Mouse (Mus musculus) frontal cortex, adult (tissue): Measurements from ENCODE around the gene Tek.

Experiments
- ATAC-seq: cut with Nextera tagmentation; 2 replicates; pipeline ENCODE4 v1.9.2; 2017; ENCODE audit warnings: mild to moderate bottlenecking, moderate library complexity, mixed read lengths; ENCODE audit not compliant: low TSS enrichment

Tek gene

GRCm38 (mm10) chr4:94810616-94811015 lies 71.5 kb downstream of the Tek start:
- no peak for ATAC-seq

- ATAC-seq: no peak
Measured at GRCm38 (mm10) chr4:94826891-94827290, 87.8 kb downstream of the Tek start.

GRCm38 (mm10) chr4:94827429-94827828 lies 88.3 kb downstream of the Tek start:
- ATAC-seq: peak; percentile 80

- no peak for ATAC-seq
Measured at GRCm38 (mm10) chr4:94829924-94830386, 90.9 kb downstream of the Tek start.

- no peak for ATAC-seq
Measured at GRCm38 (mm10) chr4:94837061-94837460, 98.0 kb downstream of the Tek start.

GRCm38 (mm10) chr4:94853301-94853700 lies 114.2 kb downstream of the Tek start:
- ATAC-seq: no peak

GRCm38 (mm10) chr4:94854270-94854669 lies 115.2 kb downstream of the Tek start:
- ATAC-seq: no peak

- ATAC-seq: no peak
Measured at GRCm38 (mm10) chr4:94855201-94855600, 116.1 kb downstream of the Tek start.

GRCm38 (mm10) chr4:94900744-94901143 lies 161.7 kb downstream of the Tek start:
- peak; percentile 70; the same call in 1 of the 2 replicates for ATAC-seq

- ATAC-seq: peak; percentile 93
Measured at GRCm38 (mm10) chr4:94901780-94902179, 162.7 kb downstream of the Tek start.
